Mouse (Mus musculus) liver, adult 2 months (tissue): ENCODE measurements at regions not wholly inside any gene's neighbourhood (a gene's known extent, or its start where the extent isn't known, plus 50 kb on each side); places are given as distances from the start of the nearest gene placed in this dataset.

ENCODE experiments used
- DNase-seq: peaks from one replicate; pipeline ENCODE4 v3.0.0-alpha.2; 2011; ENCODE audit warnings: low read depth, low spot score; ENCODE audit errors: extremely low read depth
- H3K27ac ChIP-seq: fragments of 200-500 bp; replicated peaks from 2 replicates; pipeline ENCODE4 v1.5.1; 2012; ENCODE audit warnings: low read depth, mild to moderate bottlenecking, control low read depth, inconsistent platforms, low read length; ENCODE audit not compliant: insufficient read depth
- H3K27me3 ChIP-seq: fragments of 200-500 bp; 2 replicates; pipeline ENCODE4 v1.6.1; 2012; ENCODE audit warnings: mild to moderate bottlenecking, moderate library complexity, low read length, inconsistent platforms; ENCODE audit not compliant: control insufficient read depth, insufficient read depth
- H3K36me3 ChIP-seq: fragments of 200-500 bp; 2 replicates; pipeline ENCODE4 v1.6.1; 2012; ENCODE audit warnings: low read length, inconsistent platforms; ENCODE audit not compliant: control insufficient read depth, insufficient read depth
- H3K4me1 ChIP-seq: fragments of 200-500 bp; 2 replicates; pipeline ENCODE4 v1.6.1; 2011; ENCODE audit warnings: low read length; ENCODE audit not compliant: control insufficient read depth, insufficient read depth
- H3K4me3 ChIP-seq: fragments of 200-500 bp; 2 replicates; pipeline ENCODE4 v1.5.1; 2011; ENCODE audit warnings: low read depth, mild to moderate bottlenecking, control low read depth, low read length, moderate library complexity; ENCODE audit not compliant: insufficient read depth
- H3K79me2 ChIP-seq: fragments of 200-500 bp; 2 replicates; pipeline ENCODE4 v1.6.1; 2012; ENCODE audit warnings: inconsistent platforms, mild to moderate bottlenecking, low read length, moderate library complexity; ENCODE audit not compliant: control insufficient read depth, insufficient read depth
- H3K9ac ChIP-seq: fragments of 200-500 bp; 2 replicates; pipeline ENCODE4 v1.6.1; 2012; ENCODE audit warnings: low read depth, mild to moderate bottlenecking, control low read depth, inconsistent platforms, low read length
- CTCF ChIP-seq: fragments of 200-500 bp; IDR thresholded peaks from 2 replicates; pipeline ENCODE4 v1.5.1; 2011; ENCODE audit warnings: low read depth, low read length, control low read depth
- POLR2A ChIP-seq: fragments of 200-500 bp; IDR thresholded peaks from 2 replicates; pipeline ENCODE4 v1.6.1; 2011; ENCODE audit warnings: low read length, control low read depth; ENCODE audit not compliant: insufficient read depth; ENCODE audit errors: extremely low read depth
- WGBS: fragments of 180-500 bp; shearing (Covaris S2); methylation state at CpG from one replicate; pipeline ENCODE4 v1.1.7; 2018; 5-methylcytosine and 5-hydroxymethylcytosine counted together

DNA sequence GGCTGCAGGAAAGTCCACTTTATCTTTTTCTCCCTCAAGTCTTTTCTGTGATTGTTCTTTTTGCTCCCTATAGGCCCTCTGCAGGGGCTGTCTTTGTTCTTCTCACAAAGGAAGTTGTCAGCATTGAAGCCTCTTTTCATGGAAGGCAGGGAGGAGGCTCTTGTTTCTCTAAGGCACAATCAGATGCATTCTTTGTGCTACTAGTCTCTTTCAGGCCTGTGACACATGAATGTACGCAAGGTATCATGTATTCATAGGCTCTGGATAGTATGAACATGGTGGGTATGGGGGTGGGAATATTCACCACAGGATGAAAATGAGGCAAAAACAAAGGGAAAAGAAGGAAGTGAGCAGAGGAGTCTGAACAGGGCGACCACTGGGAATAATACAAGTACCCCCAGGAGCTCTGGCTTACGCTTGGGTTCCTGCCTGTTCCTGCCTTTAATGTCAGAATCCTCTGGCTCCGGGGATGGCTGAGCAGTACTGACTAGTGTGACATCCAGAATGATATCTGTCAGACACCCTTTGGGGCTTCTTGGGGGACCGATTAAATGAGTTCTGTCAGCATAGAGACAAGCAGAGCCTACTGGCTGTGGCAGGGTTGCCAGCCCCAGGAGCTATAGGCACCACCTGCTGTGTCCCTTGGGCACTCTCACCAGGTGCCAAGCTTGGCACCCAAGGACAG lies 583.7 kb upstream of the Plxna2 start:
- Histone ChIP-seq H3K27ac (no peak overlapping the region), H3K4me1 (no peaks in the 10 kb centered on the region), H3K36me3 (no peaks in the 10 kb centered on the region), H3K9ac (no peak overlapping the region), H3K27me3 (no peaks in the 10 kb centered on the region), H3K4me3 (no peak overlapping the region), H3K79me2 (no peaks in the 10 kb centered on the region)
- TF ChIP-seq CTCF (no peak), POLR2A (no peak)
- DNase-seq: no peak
- WGBS: 82% methylated on average over 5 of the region's 5 CpGs

DNA sequence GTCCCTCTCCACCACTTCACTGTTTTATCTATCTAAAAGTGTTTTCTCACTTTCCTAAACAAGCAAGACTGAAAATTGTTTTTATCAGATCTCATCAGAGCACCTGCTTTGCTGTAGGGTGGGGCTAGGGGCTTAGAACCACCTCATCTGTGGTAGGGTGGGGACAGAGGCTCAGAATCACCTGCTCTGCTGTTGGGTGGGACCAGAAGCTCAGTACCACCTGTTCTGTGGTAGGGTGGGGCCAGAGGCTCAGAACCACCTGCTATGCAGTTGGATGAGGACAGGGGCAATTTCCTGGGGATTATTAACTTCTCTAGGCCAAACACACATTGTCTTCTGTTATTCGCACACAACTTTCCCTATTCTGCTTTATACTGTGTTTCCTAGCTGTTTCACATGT lies 585.4 kb upstream of the Plxna2 start:
- no peak for DNase-seq
- Histone ChIP-seq H3K27ac (no peak overlapping the region), H3K4me1 (no peaks in the 10 kb centered on the region), H3K9ac (no peak overlapping the region), H3K4me3 (no peak overlapping the region), H3K27me3 (no peaks in the 10 kb centered on the region), H3K36me3 (no peaks in the 10 kb centered on the region), H3K79me2 (no peaks in the 10 kb centered on the region)
- TF ChIP-seq CTCF: no peak
- no peak for TF ChIP-seq POLR2A
- WGBS: 100% methylated on average over 1 of the region's 1 CpGs

DNA sequence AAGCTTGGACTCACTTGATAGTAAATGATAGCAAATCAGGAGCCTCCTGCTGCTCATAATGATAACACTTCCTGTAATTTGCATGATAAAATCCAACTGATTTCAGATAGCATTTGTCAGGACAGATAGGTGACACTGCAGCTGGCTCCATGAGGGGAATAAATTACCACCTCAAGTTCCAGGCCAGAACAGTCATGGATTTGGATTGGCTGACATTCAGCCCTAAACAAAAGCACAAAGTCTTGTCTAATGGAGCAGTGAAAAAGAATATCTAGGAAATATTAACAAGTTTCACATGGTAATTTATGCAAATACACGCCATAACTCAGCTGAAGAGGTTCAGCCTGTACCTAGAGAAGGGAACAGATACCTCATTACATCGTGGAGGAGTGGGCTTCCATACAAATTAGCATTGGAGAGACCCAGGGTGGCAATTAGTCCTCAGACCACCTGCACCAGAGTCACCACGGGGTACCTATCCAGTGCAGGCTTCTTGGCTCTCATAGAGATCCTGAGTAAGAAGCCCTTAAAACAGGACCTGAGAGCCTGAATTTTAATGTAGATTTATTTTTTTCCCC lies 587.3 kb upstream of the Plxna2 start:
- Histone ChIP-seq H3K36me3 (no peaks in the 10 kb centered on the region), H3K27me3 (no peaks in the 10 kb centered on the region), H3K4me1 (no peaks in the 10 kb centered on the region), H3K27ac (no peak overlapping the region), H3K79me2 (no peaks in the 10 kb centered on the region), H3K9ac (no peak overlapping the region), H3K4me3 (no peak overlapping the region)
- WGBS: 70% methylated on average over 3 of the region's 3 CpGs
- DNase-seq: no peak
- TF ChIP-seq CTCF (no peak), POLR2A (no peak)

DNA sequence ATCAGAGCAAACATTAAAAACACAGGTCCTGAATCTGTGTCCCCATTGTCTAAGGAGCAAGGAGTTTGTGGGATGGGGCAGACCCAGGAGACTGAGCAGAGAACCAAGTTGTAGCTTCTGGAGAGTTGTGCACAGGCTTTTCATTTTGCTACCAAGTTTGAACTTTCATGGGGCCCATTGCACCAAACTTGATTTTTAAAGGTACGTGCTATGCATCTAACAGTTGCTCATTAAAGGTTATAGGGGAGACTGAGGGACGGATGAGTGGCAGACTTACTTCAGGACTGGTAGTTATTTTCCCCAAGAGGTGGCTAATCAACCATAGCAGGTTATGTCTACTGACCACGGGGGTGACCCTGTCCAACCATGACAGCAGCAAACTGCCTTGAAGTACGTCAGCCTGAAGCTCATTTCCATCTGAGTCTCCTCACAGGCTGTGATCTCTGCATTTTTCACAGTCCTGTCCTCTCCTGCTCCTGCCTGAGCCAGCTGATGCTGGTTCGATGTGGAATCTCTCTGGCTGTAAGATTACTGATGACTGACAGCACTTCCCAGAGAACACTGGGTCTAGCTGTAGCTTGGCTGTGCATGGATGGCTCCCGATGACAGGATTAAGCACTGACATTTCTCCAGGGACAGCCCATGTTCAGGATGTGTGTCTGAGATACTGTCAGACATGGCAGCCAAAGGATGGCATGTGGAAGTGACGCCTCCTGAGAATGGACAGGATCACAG lies 590.9 kb upstream of the Plxna2 start:
- H3K9ac ChIP-seq: no peak overlapping the region
- 83% methylated on average over 7 of the region's 7 CpGs for WGBS
- H3K79me2 ChIP-seq: no peaks in the 10 kb centered on the region
- no peaks in the 10 kb centered on the region for H3K27me3 ChIP-seq
- no peaks in the 10 kb centered on the region for H3K4me1 ChIP-seq
- H3K4me3 ChIP-seq: no peak overlapping the region
- no peak for TF ChIP-seq CTCF
- no peak for TF ChIP-seq POLR2A
- H3K36me3 ChIP-seq: no peaks in the 10 kb centered on the region
- DNase-seq: no peak
- H3K27ac ChIP-seq: no peak overlapping the region

GRCm38 (mm10) chr1:194026213-194026612 lies 591.8 kb upstream of the Plxna2 start:
- 34% methylated on average over 2 of the region's 2 CpGs for WGBS
- no peak overlapping the region for H3K9ac ChIP-seq
- no peak for DNase-seq
- H3K79me2 ChIP-seq: no peaks in the 10 kb centered on the region
- H3K4me3 ChIP-seq: no peak overlapping the region
- H3K4me1 ChIP-seq: no peaks in the 10 kb centered on the region
- no peaks in the 10 kb centered on the region for H3K36me3 ChIP-seq
- H3K27ac ChIP-seq: no peak overlapping the region
- TF ChIP-seq CTCF: no peak
- TF ChIP-seq POLR2A: no peak
- no peaks in the 10 kb centered on the region for H3K27me3 ChIP-seq

GRCm38 (mm10) chr1:194019282-194019681 lies 598.7 kb upstream of the Plxna2 start:
- Histone ChIP-seq H3K36me3 (no peaks in the 10 kb centered on the region), H3K4me3 (no peak overlapping the region), H3K27ac (no peak overlapping the region), H3K79me2 (no peaks in the 10 kb centered on the region), H3K9ac (no peak overlapping the region), H3K27me3 (no peaks in the 10 kb centered on the region), H3K4me1 (no peaks in the 10 kb centered on the region)
- TF ChIP-seq POLR2A (no peak), CTCF (no peak)
- DNase-seq: no peak
